Mouse (Mus musculus): ENCODE results near the gene Gm20518. TPM values are rescaled to one million over a fixed set of nuclear protein-coding genes. Genes with fewer than 3 reads are reported as not detected.

Gm20518 gene
- total RNA-seq, 2 experiments from 2014 or later, result 1.3 to 1.7 TPM

DNA sequence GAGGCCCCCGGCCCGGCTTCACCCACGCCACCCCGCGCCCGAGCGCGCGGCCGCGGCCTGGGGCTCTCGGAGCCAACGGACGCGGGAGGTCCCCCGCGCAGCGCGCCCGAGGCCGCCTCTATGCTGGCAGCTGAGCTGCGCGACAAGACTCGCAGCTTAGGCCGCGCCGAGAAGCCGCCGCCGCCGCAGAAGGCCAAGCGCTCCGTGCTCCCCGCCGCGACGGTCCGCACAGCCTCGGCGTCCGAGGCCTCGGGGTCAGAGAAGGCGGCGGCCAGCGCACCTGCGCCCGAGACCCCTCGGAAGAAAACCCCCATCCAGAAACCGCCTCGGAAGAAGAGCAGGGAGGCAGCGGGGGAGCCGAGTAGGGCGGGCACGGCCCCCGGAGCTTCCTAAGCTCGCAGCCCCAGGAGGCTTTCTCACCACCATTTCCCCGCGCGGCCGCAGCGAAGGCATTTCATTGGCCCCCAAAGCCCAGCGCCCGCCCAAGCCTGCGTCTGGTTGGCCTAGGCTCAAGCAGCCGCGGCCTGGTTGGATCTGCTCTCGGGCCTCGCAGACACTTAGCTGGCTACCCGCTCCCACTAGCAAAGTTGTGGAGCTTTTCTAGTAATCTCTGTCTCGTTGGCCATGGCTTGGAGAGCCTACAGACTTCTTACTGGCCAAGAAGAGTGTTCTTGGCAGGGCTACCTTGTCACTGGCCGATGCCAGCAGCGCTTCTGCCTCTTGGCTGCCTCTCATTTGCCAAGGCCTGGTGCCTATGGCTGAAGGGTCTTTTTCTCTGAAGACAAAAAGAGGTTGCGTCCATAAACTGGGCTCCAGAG lies 84.1 kb downstream of the Gm20518 start:
- peak; percentile 86 to 91 for DNase-seq (ENCODE audit: low spot score in 2 of 2)

DNA sequence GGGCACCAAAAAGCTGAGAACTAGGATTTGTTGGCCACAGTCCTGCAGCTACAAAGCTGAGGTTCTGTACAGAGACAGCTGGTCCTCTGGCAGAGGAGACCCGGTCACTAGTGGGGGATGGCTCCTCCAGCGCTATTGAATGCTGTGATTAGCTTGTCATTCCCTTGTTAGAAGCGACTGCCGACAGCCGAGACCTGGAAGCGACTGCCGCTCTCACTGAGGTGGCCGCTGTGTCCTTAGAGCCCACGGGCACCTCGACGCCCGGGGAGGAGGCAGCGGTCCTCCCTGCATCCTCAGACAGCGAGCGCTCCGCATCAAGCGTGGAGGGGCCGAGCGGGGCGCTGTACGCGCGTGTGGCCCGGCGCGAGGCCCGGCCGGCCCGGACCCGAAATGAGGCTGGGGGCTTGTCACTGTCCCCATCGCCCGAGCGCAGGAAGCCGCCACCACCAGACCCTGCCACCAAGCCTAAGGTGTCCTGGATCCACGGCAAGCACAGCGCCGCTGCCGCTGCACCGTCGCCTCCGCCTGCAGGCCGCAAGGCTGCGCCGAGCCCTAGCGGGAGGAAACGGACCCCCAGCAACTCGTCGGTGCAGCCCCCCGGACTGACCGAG lies 84.8 kb downstream of the Gm20518 start:
- peak; percentile 52 to 64 for DNase-seq (ENCODE audit: low spot score in 2 of 2)

- DNase-seq (ENCODE audit: low spot score in 2 of 2), result no peak
These were observed 86.5 kb downstream of the Gm20518 start for GRCm38 (mm10) chr16:17804982-17805381.

DNA sequence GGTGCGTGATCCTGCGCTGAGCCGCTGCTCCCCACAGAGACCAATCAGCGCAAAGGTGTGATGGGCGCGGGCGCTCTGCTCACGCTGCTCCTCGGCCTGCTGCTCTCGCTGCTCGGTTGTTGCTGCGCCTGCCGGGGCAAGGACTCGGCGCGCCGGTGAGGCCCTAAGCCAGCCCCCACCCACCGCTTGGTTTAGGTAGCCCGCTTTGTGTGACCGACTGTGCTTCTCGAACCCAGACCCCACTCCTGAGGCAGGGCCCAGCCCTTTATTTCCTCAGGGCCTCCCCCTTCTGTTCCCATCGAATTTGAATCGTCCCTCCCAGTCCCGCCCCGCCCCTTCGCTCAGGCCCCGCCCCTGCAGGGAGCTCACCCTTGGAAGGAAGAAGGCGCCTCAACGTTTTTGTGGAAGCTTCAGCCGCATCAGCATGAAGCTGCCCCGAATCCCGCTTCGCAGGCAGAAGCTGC lies 87.0 kb downstream of the Gm20518 start:
- no peak for DNase-seq (ENCODE audit: low spot score in 2 of 2)

GRCm38 (mm10) chr16:17803675-17804448 lies 87.6 kb downstream of the Gm20518 start:
- no peak for DNase-seq (ENCODE audit: low spot score in 2 of 2)

- DNase-seq (ENCODE audit: low spot score in 2 of 2), result peak; percentile 56 to 61
These were observed 88.4 kb downstream of the Gm20518 start for GRCm38 (mm10) chr16:17802839-17803674.

- DNase-seq (ENCODE audit: low spot score in 2 of 2), result no peak
These were observed 89.0 kb downstream of the Gm20518 start for GRCm38 (mm10) chr16:17802456-17802838.

- no peak for DNase-seq (ENCODE audit: low spot score in 2 of 2)
These were observed 89.6 kb downstream of the Gm20518 start for GRCm38 (mm10) chr16:17801777-17802455.

GRCm38 (mm10) chr16:17799584-17799983 lies 91.9 kb downstream of the Gm20518 start:
- DNase-seq (ENCODE audit: low spot score in 2 of 2), result no peak

GRCm38 (mm10) chr16:17798321-17799180 lies 92.9 kb downstream of the Gm20518 start:
- no peak for DNase-seq (ENCODE audit: low spot score in 2 of 2)

GRCm38 (mm10) chr16:17797812-17798311 lies 93.6 kb downstream of the Gm20518 start:
- DNase-seq (ENCODE audit: low spot score in 2 of 2), result no peak

DNA sequence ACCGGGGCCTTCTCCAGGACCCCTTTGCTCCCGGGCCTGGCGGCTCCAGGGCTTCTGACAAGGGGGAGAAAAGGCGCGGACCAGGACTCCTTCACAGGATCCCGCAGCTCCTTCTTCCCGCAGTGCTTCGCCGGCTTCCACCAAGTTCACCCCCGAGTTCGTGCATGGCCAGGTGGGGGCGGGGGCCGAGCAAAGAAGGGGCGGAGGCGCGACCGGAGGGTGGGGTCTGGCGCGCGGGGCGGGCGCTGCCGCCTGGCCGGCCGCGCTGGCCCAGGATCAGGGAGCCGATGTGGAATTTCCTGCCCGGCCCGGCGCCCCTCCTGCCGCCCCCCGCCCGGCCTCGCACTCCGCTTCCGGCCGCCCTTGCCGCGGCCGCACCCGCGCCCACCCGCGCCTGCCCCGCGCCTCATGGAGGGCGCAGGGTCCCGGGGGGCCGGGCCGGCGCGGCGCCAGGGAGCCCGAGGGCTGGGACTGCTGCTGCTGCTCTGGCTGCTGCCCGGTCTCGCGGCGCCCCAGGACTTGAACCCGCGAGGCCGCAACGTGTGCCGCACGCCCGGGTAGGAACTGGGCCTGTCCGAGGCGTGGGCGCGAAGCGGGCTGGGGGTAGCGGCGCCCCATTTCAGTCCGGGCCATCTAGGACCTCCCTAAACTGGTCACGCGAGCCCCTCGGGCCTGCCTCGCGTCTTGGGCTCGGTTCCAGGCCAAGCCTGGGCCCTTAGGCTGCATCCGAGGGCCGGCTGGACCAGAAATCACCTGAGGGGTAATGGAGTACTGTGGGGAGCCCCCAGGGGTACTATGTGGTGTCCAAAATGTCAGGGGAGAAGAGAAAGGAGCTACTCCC lies 94.3 kb downstream of the Gm20518 start, which contains the start of gene Scarf2:
TSS of gene Scarf2 (plus strand) at position 312 of the 841 bp plus-strand sequence.
- DNase-seq (ENCODE audit: low spot score in 2 of 2), result no peak

DNA sequence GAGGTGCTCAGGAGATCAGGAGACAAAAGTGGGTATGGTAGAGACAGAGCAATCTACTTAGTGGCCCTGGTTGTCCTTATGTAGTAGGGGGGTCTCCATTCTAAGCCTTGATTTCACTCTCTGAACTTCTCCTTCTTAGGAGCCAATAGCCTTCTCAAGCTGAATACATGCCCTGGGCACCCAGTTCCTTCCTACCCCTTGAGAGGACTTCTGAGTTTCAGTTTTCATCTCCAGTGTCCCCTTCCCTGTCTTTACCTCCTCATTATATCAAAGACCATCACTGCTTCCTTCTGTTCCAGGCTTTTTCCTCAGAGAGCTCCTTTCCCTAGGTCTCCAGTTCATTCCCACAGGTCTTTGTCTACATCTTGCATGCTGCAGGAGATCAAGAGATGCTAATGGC lies 95.0 kb downstream of the Gm20518 start:
- DNase-seq (ENCODE audit: low spot score in 2 of 2), result no peak

GRCm38 (mm10) chr16:17795643-17796042 lies 95.8 kb downstream of the Gm20518 start:
- no peak for DNase-seq (ENCODE audit: low spot score in 2 of 2)

DNA sequence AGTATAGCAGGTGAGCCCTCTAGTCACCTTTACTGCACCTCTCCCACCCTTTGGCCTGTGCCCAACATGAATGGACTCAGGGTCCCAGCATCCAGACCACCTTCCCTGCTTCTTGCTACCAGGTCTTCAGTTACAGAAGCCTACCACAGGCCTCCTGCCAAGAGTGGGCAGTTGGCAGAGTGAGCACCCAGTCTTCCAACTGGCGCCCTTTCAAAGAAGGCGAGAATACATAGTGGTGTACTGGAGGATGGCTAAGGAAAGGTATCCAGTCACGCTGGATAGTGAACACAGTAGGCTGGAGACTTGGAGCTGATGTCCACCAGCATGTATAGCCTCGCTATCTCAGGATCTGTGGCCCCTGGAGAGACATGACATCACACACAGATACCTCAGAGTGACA lies 97.4 kb downstream of the Gm20518 start:
- no peak for DNase-seq (ENCODE audit: low spot score in 2 of 2)

DNA sequence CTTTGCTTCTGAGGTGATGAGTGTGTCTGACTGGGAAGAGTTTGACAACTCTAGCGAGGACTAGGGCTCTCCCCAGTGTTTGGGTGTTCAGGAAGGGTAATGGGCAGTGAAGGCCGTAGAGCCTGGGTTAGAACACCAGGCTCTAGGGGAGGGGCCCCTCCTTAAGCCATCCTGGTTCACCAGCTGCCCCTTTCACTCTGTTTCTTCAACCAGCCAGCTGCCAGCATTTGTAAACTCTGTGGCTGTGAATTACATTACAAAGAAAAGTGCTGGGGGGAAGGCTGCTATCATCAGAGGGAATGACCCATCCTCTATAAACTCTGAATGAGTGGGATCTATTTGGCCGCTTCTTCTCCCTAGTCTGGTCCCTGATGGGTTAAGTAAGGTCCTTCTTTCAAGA lies 98.7 kb downstream of the Gm20518 start:
- no peak for DNase-seq (ENCODE audit: low spot score in 2 of 2)

DNA sequence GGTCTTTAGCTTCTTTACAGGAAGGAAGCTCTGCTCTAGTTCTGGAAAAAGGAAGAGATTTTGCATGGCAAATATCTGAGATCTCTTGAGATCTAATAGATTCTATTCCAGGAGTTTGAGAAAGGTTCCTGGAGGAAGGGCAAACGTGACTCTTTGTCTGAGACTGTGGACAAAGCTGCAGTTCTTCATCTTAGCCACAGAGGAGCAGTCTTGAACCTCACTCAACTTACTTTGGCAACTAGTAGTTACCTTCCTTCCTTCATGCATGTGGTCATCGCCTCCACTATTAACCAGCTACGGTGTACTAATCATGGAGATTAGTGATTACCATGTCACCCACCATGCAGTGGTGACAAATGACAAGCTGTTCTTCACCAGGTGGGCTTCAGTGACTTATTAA lies 106.1 kb downstream of the Gm20518 start:
- no peak for DNase-seq (ENCODE audit: low spot score in 2 of 2)
